Mouse (Mus musculus) lung, postnatal 0 days (tissue): Measurements from ENCODE around the gene Cdca4.

Source experiments
- CTCF ChIP-seq: IDR thresholded peaks from 2 replicates; pipeline ENCODE4 v1.5.1; 2016; ENCODE audit warnings: antibody characterized with exemption, mild to moderate bottlenecking
- EP300 ChIP-seq: IDR thresholded peaks from 2 replicates; pipeline ENCODE4 v1.6.1; 2016; ENCODE audit warnings: antibody characterized with exemption, mild to moderate bottlenecking, control low read depth

GRCm38 (mm10) chr12:112807796-112808195 lies 21.4 kb downstream of the Cdca4 start:
- TF ChIP-seq EP300 (no peak), CTCF (no peak)
